Mouse (Mus musculus) cerebellum, postnatal 25 days (tissue): ENCODE data around the gene Poln.

Experiments used
- DNase-seq, 2 experiments: peaks; one replicate each; pipeline ENCODE4 v3.0.0; 2021; ENCODE audit warnings: mixed read lengths in 2 of 2

The Poln gene

DNA sequence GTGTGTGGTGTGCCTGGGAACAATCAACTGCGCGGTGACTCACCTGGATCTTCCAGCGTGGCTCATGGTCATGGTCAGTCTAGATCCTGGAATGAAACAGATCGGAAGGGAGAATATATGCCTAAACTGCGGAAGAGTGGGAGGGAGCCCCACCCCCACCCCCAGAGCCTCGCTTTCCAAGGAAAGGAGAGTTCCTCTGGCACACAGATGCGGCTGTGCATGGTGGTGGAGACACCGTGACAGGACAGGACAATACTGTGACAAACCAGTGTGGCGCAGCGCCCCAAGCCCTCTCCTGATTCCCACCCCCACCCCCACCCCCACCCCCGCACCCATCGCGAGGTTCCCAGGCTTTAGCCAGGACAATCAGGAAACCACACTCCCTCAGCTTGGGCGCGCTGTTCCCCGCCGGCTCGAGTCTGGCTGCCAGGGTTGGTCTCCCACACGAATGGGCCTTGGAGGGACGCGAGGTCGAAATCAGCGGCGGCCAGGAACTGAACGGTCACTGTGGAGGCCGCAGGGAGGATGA is 186.5 kb downstream of the Poln start:
- DNase-seq, result no peak

DNA sequence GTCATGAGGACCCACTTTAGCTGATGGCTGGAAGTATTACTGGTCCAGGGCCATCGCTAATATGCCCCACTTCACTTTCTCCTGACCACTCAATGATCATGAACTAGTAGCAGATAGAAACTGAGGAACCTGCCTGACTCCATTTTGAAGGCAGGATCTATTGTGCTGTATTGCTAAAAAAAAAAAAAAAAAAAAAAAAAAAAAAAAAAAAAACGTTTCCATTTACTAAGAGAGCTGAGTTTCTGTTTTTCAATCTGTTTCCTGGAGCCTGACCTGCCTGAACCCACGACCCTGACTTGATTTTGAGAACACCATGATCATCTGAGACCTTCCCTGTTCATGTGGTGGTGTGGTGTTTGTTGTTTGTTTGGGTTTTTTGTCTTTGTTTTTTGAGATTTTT is 193.0 kb downstream of the Poln start:
- DNase-seq, result no peak

DNA sequence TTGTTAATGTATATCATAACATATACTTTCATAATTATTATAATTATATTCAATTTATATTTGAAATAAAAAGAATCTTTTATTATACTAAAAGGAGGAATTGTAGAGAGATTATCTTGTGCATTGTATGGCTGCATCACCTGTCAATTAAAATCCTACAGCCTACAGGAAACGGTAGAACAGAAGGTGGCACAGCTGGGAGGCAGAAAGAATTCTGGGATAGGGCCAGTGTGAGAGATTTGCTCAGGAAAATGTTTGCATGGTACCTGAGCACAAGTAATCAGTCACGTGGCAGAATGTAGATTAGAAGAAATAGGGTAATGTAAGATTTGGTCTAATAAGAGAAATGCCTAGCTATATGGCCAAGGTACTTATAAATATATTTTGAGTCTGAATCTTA is 194.5 kb downstream of the Poln start:
- DNase-seq, result peak; percentile 55 to 67

DNA sequence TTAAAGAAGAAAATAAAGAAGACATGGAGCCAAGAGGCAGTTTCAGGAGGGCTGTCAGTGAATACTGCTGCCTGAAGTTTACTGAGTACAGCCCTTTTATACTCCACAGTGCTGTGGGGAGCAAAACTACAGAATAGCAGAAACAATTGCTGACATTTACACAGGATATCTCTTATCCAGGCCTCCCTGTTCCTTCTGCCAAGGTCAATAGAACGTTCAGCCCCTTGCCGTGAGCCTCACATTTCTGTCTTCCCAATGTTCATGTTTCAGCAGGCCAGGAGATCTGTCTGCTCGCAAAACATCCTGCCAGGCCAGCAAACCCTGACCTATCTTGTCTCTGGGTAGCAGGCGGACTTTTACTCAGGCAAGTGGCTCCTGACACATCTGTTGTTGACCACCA is 209.9 kb downstream of the Poln start:
- no peak for DNase-seq
